Mouse (Mus musculus): ENCODE data around the gene Zfp119b.
"Not testable (repeated sequence)": the region's sequence is repeated elsewhere in the genome, so short reads cannot be mapped to it uniquely, and the experiment has no call there.

The Zfp119b gene

DNA sequence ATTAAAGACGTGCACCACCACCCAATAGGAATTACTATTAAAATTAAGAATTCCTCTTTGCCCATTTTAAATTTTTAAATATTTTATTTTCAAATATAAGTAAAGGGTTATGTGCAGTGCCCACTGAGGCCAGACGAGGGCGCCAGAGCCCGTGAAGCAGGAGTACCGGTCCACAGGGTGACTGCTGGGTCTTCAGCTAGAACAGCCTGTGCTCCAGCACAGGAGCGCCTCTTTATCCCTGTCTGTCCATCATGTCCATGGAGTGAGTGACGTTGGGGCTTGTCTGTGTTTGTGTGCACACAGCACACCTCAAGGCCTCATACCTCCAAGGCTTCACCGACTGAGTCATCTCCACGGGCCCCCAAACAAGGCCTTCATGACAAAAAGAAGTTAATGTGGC, 7.9 kb upstream of the Zfp119b start:
- DNase-seq, result peak; percentile 48 to 77

DNA sequence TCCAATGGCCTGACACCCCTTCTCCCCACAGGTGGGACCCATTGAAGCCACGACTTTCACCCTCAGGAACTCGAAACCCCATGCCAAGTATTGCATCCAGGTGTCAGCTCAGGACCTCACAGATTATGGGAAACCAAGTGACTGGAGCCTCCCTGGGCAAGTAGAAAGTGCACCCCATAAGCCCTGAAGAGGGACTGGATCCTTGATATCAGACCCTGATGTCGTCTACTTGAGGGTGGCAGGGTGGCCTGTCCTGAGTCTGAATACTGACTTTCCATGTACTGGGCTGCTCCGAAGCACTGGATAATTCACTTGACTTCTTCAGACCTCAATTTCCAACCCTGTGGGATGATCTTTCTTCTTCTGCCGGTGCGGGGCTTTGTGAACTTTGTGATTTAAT, 7.3 kb upstream of the Zfp119b start:
- DNase-seq, result no peak

DNA sequence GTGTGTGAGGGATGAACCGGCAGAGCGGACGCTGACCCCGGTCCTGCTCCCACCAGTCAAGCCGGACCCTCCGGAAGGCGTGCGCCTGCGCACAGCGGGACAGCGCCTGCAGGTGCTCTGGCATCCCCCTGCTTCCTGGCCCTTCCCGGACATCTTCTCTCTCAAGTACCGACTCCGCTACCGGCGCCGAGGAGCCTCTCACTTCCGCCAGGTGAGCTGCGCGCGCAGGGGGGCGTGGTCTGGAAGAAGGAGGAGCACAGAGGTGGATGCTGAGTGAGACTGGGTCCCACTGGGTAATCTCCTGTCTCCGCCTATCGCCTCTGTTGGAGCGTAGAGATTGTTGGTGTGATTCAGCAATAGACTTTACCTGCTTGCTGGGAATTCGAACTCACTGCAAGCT, 6.8 kb upstream of the Zfp119b start:
- no peak for DNase-seq

DNA sequence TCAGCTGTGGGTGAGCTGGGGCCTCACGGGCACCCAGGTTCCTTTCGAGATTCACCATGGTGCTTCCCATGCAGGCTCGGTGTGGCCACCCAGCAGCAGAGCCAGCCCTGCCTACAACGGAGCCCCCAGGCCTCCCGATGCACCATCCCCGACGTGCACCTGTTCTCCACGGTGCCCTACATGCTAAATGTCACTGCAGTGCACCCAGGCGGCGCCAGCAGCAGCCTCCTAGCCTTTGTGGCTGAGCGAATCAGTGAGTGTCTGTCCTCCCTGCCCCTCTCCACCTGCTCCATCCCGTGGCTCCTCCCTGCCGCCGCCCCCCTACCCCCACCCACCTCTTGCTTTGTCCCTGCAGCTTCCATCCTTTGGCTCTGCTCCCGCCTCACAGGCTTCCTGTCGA, 4.9 kb upstream of the Zfp119b start:
- no peak for DNase-seq

DNA sequence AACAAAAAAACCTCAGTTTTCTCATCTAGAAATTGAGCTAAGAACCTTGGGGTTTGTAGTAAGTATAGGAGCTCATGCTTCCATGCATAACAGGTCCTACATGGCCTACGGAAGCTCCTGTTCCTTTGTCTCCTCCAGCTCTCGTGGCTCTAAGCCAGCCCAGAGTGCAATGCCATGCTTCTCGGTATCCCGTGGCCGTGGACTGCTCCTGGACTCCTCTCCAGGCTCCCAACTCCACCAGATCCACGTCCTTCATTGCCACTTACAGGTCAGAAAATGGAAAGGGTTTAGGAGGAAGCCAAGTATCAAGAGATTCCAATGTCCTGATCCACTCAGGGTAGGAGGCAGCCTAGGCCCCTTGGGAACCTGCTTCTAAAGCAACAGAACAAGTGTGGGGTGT, 4.5 kb upstream of the Zfp119b start:
- no peak for DNase-seq

DNA sequence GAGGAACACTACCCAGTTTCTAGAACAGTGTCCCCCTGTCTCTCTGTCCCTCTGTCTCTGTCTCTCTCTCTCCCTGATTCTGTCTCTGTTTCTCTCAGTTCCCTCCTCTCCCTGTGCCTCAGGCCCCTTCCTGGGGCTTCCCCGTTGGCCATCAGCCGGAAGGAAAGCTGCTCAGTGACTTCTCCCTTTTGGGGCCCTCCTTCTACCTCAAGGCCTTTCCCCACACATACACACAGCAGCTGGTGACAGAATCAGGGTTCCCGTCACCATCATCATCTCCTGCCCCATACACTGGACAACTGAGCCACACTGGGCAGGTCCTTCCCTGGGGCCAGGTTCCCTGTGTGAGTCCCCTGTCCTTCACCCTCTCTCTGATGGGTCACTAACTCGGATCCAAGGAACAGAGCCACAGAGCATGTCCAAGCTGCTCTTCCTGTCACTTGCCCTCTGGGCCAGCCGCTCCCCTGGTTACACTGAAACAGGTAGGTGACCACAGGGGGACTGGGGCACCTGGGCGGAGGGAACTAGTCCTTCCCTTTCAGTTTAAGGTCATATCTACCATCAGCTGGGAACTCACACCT, 3.2 kb upstream of the Zfp119b start, which contains the start of gene Ebi3:
Gene Ebi3, plus strand, starts transcription at position 194 of the 581 bp plus-strand sequence.
- DNase-seq, result peak; percentile 39 to 42

DNA sequence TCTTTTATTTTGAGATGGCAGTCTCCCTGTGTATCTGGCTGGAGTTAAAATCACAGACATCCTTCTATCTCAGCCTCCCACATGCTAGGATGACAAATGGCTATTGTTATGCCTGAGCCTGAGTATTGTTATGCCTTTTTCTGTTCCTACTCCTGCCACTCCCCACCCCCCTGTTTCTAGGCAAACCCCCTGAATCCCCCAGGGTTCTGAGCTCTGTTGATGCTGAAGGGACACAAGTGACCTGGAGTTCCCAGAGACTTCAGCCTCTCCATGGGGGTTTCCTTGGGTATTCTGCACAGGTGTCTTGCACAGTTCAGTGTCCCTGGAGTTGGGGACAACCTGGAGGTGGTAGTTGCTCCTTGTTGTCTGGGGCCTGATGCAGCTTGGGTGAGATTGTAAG, 2.7 kb upstream of the Zfp119b start:
- no peak for DNase-seq

DNA sequence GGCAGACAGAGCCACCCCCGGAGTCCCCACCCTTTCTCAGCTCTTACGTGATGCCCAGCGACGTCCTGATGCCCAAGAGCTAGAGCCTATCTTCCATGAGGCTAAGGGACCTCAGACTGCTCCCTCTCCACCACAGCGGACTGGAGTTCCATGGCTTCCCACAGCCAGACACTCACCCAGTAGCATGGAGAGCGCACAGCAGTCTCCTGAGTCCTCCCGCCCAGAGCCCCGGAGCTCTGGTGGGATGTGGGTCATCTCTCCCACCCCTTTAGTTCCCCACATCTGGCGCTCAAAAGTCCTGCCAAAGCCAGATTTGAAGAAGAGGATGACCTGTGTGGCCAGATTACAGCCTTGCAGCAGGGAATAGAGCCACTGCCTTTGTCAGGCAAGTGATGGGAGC, 1.3 kb upstream of the Zfp119b start:
- DNase-seq, result no peak

DNA sequence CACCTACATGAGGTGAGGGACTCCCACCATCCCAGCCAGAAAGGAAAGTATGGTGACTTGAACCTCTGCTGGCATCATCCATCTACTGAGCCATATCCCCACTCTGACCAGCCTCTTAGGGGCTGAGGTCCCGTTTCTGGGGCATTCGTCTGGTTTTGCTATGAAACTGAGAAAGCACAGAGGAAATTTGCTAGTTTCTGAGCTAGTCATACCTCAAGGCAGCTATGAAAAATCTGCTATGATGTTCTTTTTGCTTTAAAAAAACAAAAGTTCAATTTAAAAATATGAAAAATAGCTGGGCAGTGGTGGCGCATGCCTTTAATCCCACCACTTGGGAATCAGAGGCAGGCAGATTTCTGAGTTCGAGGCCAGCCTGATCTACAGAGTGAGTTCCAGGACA, 653 bp downstream of the Zfp119b start:
- no peak for DNase-seq

DNA sequence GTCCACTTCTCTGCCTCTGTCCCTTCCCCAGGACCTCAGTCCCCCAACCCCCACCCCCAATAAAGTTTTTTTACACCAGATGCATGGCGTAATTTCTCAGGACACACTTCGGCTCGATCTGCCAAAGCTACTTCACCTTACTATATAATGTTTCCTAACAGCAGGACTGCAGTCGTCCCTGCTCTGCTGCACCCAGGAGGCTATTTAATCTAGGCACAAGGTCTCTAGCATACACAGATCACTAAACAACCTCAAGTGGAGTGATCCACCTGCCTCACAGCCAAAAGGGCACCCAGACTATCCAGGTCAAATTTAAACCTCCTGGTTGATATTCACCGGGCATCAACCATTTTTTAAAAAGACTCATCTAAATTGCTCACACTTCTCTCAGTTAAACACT, 3.6 kb downstream of the Zfp119b start:
- DNase-seq, result no peak

DNA sequence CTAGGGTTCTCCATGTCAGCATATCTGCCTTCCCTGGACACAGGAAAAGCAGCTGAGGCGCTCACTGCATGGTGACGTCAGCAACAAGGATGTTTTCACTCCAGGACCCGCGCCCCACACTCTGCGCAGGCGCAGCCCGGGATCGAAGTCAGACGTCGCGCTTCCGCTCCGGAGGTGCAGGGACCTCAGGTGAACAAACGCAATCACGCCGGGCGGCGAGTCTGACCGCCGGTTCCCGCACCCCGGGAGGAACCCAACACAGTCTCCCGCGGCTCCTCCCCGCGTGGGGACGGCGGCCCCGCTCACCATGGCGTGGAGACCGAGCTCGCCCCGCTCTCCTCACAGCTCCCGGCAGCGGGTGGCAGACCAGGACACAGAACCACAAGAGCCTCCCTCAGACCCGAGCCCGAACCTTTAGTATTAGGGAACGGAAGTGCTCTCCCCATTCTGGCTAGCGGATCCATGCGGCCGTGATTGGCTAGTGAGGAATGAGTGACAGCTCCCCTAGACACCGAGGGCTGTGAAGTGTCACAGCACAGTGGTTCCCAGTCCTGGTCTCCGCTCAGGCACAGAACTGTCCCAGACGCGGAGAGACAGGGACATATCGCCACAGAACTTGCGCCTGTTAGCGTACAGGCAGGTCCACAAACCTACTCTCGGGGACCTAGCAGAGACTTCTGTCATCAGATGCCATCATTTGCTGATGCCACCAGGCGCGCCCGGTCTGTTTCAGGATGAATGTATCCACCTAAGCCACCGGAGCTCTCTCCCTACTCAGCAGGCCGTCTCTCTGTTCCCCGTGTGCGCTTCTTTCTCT, 4.2 kb downstream of the Zfp119b start:
- DNase-seq, result peak; percentile 80 to 82

DNA sequence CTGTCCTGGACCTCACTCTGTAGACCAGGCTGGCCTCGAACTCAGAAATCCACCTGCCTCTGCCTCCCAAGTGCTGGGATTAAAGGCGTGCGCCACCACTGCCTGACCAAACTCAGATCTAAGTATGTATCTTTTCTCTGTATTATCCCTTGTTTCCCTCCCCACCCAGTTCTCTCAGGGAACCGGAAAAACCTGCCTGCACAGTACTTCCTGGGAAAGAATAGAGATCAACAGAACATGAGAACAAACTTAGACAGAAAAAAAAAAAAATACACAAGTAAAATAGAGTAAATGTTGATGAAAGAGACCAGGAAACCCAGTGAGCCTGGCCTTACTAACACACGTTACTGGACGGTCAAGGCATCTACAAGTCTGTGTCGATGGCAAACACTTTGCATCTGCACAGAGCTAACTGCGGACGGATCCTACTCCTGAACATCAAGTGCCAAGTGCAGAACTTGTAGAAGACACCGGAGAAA, 4.9 kb downstream of the Zfp119b start:
- not testable (repeated sequence) for DNase-seq

DNA sequence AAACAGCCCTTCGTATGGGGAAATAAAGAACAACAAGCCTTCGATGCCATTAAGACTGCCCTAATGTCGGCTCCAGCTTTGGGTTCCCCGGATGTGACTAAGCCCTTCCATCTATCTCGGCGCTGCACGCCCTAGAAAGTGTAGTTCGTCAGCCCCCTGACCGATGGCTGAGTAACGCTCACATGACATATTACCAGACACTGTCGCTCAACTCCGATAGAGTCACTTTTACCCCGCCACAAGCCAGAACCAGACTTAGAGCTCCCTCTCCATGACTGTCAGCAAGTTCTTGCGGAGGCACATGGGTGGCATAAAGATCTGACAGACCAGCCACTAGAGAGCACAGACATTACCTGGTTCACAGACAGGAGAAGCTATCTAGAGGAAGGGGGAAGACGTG, 16.1 kb downstream of the Zfp119b start:
- DNase-seq, result no peak

DNA sequence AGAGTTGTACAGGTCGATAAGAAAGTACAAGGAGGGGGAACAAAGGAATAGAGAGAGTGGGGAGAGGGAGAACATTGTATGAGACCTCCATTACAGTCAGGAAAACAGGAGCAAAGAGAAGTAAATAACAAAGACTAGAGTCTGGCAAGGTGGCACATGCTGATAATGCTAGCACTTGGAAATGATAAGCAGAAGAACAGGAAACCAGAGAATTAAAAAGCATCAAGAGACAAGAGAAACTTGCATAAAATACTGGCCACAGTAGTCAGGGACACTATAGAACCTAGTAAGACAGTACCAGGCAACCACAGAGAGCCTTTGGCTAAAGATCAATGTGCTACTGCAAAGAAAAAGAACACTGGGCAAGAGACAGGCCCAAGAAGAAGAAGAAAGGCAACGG, 16.7 kb downstream of the Zfp119b start:
- no peak for DNase-seq

DNA sequence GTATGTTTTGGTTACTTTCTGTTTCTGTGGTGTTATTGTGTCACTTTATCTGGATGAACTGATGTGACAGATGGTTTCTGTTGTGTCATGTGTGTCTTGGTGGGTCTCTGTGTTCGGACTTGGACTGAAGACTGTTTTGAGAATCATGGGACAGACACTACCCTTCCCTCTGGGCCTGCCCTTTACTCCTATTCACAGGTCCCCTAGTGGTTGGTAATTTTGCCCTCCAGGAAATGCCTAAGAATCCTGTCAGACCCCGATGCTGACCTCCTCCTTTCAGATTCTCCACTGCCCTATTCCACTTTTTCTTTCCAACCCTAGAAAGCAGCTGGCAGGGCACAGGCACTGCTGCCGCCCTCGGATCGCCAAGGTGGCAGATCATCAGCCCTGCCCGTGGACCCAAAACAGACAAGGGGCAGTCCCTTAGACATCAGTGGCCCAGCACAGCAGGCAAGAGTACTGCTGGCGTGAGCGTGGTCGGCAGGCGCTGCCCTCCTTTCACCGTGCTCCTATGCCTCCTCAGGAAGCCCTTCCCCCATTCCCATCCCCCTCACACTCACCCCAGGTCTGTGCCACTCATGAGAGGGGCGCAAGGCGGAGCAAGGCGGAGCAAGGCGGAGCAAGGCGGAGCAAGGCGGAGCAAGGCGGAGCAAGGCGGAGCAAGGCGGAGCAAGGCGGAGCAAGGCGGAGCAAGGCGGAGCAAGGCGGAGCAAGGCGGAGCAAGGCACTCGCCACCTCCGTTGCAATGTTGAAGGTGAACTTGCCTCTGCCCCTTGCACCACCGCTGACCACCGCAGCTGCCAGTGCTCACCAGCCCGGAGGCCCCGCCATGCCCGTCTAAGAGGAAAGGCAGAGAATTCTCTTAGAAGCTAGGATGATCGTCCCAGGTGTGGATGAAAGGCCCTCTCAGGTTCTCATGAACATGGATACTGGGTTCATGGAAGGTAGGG, 17.5 kb downstream of the Zfp119b start:
- DNase-seq, result peak; percentile 41 to 51

DNA sequence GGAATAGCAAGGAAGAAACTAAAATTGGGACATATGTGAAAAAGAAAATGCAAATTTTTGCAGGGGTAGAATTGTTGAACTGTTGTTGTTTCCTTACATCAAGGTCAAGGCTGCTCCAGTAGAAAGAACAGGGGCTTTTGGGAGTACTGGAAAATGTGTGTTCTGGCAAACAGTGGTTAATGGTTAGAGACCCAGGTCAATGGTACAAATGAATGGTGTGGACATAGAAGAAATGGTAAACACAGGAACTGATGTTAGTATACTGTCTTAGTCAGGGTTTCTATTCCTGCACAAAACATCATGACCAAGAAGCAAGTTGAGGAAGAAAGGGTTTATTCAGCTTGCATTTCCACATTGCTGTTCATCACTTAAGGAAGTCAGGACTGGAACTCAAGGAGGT, 42.6 kb downstream of the Zfp119b start:
- no peak for DNase-seq

DNA sequence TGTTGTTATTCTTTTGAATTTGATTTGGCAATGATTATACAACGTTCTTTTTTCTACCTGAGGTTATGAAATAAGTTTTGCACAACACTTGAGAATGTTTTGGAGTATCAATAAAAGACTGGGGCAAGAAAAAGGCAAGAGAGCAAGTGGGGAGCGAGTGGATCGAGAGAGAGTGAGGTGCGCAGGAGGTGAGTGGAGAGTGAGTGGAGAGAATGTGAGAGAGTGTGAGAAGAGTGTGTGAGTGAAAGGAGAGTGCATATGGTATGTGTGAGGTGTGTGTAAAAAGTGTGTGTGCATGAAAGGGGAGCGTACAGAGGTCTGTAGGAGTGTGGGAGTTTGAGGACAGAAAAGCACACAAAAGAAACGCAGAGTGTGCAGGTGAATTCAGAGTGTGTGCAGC, 45.2 kb downstream of the Zfp119b start:
- no peak for DNase-seq

DNA sequence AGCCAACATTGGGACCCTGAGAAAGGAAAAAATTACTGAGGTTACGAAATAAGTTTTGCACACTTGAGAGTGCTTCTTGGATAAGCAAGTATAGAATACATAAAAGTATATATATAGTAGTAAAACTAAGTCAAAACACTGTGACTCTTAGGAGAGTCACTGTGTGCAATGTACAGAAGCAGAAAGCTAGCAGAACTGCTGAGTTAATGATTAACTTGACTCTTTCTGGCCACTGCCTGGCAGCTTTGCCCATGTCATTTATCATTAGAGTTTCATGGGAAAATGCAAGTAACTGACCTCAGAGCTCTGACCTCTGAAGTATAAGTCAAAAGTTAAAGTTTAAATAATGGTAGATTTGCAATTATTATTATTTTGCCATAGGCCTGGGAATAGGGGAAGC, 45.6 kb downstream of the Zfp119b start:
- DNase-seq, result no peak

DNA sequence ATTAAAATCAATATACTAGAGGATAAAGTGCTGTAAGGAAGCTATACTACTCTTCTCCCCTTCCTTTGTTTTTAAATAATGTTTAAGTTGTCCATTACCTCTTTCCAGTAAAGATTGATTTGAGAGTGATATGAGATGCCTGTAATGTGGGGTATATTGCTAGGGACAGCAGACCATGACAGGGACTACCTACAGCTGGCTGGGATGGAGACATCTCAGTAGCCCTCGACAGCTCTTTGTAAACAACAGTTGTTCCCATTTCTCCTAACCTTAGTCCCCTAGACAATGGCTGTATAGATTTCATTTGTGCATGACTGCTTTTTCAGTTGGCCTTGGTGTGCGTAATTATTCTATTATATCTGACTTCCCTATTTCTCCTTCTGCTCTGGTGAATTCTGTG, 46.2 kb downstream of the Zfp119b start:
- no peak for DNase-seq

DNA sequence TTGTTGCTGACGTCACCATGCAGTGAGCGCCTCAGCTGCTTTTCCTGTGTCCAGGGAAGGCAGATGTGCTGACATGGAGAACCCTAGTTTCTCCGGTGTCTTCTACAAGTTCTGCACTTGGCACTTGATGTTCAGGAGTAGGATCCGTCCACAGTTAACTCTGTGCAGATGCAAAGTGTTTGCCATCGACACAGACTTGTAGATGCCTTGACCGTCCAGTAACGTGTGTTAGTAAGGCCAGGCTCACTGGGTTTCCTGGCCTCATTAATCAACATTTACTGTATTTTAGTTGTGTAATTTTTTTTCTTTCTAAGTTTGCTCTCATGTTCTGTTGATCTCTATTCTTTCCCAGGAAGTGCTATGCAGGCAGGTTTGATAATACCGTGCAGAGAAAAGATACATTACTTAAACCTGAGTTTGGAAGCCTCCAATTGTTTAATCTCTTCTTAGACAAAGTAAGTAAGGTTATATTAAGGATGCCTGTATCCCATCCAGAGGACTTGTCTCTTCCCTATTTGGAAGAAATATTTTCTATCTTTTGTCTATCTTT, 56.8 kb downstream of the Zfp119b start:
- peak in 1 of 2 experiments; percentile 30 for DNase-seq
